Mouse (Mus musculus): Measurements from ENCODE around the gene Cltc.

GRCm38 (mm10) chr11:86769884-86770283 is 12.5 kb upstream of the Cltc start:
- TF ChIP-seq POLR2A (IDR thresholded peaks at IDR 0.05; ENCODE audit: control insufficient read depth, extremely low read depth, insufficient read depth, low read length, poor library complexity) = no peak
- TF ChIP-seq CTCF (IDR thresholded peaks at IDR 0.05; ENCODE audit: borderline replicate concordance, control insufficient read depth, extremely low read depth, insufficient read depth, low read length, poor library complexity) = no peak
